Mouse (Mus musculus) c-Kit-negative CD71-positive TER-119-positive erythroid progenitor cells, embryonic 14.5 days (primary cell): ENCODE results near the gene Slirp.

ENCODE experiments used
- DNase-seq: peaks from one replicate; pipeline ENCODE4 v3.0.0-alpha.2; 2013; ENCODE audit warnings: low read depth, low spot score

The Slirp gene

DNA sequence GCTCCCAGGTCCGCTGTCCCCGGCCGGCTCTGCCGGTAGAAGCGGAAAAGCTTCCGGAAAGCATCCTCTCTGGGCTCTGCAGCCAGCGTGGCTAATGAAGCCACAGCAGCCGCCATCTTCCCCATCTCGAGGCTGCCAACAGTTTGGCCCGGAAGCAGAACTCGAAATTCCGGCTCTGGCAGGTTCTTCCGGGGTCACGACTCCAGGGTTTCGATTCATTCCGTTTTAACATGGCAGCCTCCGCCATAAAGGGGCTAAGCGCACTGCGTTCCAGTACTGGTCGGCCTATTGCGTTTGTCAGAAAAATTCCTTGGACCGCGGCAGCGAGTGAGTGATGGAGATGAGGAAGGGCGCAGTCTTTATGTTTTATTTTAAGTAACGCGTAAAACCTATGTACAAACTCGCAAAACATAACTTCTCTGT is at the start of gene Slirp, which contains the start of gene Alkbh1:
Slirp (plus strand) TSS at position 197 of the 423 bp plus-strand sequence.
Alkbh1 (minus strand) TSS at position 318 of the 423 bp plus-strand sequence.
- DNase-seq = peak; percentile 77

DNA sequence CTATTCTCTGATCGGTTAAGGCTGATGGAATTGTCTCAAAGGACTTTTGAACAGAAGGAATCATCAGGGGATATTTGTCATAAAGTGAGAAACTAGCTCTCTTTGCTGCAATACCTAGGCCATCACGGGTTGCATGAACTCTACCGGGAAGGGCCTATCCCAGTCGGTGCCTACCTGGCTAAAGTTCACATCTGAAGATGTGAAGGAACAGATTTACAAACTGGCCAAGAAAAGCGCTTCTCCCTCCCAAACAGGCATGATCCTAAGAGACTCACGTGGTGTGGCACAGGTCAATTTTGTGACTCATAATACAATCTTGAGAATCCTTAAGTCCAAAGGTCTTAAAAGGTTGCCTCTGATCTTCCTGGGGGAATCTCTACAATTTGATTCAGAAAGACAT is 49.4 kb upstream of the Slirp start:
- DNase-seq = no peak

DNA sequence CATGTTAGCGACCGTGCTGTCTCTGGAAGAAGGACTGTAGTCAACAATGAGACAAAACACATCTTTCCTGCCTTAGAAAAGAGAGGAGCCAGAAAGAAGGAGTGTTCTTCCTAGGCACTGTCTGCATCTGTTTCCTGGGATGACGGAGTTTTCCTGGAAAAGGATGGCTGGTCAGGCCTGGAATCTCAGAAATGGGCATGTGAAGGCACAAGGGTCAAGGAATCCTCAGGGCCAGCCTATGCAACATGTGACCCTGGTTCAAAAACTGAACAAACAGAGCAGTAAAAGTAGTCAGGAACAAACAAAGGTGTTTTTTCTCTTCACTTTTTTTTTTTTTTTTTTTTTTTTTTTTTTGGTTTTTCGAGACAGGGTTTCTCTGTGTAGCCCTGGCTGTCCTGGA is 46.6 kb upstream of the Slirp start:
- no peak for DNase-seq

DNA sequence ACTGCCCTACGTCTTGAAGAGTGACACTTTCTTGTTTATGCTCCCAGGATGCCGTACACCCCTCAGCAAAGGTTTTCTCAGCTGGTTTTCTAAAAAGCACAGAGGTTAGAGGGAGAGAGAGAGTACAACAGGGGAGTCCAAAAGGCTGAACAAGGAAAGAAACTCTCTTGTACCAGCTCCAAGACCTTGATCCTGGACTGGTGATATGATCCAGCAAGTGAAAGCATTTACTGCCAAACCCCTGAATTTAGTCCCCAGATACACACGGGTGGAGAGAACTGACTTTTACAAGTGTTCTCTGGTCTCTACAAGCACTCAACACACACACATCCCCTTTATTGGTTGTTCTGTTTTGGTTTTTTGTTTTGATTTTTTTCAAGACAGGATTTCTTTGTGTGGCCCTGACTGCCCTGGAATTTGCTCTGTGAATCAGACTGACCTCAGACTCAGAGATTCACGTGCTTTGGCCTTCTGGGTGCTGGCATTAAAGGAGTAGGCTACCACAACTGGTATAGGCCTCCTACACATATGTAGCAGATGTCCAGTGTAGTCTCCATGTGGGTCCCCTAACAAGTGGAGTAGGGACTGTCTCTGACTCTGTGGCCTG is 45.8 kb upstream of the Slirp start:
- DNase-seq = no peak

DNA sequence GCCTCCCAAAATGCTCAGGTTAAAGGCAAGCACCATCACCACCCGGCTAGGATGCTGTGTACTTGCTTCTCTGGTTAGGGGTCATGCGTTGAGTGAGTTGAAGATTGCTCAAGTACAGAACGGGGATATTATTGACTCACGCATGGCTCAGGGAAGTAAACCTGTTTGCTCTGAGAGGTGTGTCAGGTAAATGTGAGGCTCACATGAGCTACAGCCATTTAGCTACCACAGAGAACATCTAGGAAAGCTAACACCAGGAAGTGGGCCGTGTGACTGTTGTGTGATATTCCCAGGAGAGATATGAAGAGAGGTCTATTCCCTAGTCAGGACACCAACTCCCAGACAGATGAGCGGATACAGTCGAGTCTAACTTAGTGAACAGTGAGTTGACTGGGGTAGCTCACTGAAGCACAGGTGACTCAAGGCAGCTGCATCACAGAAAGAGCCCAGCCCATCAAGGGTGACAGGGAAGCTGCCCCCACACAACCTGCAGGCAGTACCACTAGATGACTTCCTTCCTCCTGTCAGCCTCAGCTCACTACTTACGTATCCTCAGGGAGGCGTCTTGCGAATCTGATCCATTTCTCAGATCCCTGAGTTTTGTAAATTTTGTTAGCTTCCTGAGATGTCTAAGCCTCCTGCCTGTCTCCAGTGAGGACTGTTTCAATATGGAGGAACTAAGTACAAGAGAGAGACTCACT is 44.4 kb upstream of the Slirp start:
- no peak for DNase-seq

DNA sequence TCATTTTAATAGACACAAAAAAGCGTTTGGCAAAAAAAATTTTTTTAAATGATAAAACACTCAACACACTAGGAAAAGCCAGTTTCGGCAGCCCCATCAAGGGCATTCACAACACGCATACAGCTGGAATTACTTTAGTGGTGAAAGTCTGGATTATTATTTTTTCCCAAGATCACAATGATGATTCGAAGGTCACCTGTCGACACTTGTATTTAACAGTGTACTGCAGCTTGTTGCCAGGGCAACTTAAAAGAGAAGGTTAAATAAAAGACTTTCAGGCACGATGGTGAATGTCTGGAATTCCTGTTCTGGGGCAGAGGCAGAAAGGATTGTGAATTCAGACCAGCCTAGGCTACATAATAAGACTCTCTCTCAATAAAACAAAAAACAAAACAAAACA is 41.8 kb upstream of the Slirp start:
- DNase-seq = no peak

DNA sequence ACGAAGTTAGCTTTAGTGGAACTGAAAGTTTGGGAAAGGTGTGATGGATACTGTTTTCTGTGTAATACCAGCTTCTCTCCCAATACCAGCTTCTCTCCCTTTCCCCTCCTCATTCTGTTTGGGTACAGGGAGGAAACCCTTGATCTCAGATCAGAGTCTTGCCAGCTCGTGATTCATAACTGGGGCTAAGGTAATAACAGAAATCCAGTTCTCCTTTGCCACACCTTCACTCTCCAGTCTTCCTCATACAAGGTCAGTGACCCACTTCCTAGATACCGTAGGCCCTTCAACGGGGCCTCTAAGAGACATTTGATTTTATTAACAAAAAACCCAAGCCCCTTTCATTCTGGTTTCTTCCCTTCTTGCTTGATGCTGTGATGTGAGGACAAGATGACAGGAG is 38.5 kb upstream of the Slirp start:
- DNase-seq = no peak

DNA sequence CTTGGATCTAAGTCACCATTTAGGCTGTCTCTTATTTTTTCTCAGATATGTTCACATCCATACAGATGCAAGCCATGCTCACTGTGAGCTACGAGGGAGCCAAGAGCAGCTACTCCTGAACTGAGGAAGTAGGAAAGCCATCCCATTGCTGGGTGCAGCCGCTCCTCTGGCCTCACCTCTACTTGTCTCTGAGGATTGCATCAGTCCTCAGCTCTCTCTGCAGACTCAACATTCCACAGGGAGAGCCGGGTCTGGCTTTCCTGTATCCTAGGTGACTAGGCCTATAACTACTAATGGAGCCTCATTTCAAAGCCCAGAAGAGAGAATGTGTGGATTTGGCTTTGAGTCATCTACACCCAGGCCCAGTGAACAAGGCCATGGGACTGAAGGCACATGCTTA is 38.0 kb upstream of the Slirp start:
- DNase-seq = no peak

DNA sequence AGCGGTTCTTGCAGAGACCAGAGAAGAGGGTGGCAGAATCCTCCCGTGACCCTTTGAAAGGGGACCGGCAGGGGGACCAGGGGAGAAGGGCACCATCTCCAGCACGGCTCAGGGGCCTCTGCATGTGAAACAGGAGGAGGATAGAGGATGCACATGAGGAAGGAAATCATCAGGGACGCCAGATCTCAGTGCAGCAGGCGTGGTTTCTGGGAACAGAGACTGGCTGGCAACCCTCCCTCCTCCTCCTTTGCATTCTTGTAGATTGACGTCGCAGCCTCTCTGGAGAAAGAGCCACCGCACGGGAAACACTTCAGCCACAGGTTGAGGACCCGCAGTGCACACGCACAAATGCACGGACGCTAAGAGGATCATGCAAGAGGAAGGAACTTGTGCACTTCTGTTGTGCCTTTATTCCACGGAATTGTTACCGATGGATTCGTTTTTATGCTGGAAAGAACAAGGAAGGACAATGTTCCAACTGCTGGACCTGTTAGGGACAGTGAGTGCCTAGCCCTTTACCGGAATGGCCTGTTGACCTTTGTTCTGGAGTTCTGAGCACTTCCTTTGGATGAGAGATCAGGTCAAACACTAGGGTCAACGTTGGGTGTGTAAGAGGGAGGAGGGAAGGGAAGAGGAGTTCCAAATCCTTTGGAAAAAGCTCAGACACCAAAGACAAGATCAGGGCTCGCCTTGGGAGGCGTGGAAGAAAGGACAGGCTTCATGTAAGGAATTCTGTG is 35.7 kb upstream of the Slirp start:
- no peak for DNase-seq

DNA sequence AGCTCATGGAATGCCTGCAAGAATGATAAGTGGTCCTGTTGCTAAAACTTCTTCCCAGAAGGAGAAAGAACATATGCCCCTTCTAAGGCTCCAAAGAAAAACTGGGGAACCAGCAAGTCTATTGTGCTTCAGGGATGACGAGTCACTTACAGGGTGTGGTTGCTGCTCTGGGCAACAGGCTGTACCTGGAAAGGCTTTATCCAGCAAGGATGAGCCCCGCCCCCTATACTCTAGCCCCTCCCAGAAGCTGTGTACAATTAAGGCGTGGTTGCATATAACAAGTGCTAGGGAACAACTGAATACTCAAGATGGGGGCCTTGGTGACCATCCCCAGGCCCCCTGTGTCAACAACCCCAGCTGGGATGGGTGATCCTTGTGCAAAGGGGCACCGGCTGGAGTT is 34.6 kb upstream of the Slirp start:
- no peak for DNase-seq

DNA sequence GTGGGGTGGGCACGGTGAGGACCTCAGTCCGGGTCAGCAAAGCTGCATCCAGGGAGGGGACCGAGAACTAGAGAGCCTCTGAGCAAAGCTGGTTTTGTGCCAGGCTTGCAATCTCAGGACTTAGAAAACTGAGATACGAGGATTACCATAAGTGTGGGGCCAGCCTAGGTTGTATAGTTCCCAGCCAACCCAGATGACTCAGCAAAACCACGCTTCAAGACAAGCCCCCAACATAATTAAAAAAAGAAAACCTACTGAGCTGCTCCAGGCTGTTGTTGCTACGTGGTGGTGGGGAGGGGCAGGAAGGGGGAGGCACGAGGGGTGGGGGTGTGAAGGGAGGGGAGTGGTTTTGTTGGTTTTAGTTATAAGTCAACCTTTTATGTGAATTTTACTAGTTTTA is 32.7 kb upstream of the Slirp start:
- DNase-seq = no peak

DNA sequence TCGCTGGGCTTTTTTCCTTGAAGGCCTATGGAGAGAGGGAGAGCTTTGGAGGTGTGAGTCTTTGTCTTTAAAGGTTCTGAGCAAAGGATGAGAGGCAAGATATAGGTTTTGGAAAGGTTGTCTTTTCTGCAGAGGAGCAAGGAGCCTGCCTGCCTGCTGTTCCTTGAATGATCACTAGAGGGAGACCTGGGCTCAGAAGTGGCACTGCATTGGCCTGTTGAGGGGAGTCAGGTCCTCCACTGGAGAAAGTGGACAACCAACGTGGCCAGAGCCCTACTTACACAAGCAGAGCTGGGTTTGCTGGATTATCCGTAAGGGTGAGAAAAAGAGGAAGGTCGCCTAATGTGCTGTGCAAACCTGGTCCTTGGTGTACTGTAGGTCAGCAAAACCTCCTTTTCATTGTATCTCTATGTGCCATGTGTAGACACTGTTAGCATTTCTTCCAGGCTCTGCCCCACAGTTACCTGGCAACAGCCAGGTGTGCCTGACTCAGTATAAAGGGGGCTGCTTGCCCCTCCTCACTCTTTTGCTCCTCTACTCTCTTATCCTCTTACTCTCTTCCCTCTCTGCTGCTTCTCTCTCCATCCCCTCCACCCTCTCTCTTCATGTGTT is 30.4 kb upstream of the Slirp start:
- DNase-seq = peak; percentile 16

DNA sequence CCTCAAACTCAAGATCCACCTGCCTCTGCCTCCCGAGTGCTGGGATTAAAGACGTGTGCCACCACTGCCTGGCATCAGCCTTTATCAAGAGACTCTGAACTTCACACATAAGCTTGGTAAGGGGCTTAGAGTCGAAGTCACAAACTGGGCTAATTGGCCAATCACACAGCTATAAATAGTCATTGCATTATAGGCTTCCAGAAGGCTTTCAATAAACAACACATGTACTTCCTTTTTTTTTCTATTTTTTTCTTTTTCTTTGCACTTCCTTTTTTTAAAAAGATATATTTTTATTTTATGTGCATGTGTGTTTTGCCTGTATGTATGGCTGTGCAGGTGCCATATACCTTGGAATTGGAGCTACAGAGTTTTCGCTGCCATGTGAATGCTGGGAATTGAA is 28.3 kb upstream of the Slirp start:
- DNase-seq = no peak

DNA sequence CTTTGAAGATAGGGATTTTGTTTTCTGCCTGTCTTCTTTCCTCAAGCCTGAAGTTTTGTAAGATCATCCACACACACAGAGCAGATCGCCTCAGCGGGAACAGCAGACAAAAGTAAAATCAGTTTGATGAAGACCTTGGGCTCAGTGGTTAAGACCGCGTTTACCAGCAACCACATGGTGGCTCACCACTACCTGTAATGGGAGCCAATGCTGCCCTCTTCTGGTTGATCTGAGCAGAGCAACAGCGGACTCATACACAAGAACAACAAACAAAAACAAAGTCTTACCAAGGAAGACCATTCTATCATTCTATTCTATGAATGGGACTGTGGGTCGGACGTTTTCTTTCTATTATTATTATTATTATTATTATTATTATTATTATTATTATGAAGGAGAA is 27.0 kb upstream of the Slirp start:
- DNase-seq = peak; percentile 49

DNA sequence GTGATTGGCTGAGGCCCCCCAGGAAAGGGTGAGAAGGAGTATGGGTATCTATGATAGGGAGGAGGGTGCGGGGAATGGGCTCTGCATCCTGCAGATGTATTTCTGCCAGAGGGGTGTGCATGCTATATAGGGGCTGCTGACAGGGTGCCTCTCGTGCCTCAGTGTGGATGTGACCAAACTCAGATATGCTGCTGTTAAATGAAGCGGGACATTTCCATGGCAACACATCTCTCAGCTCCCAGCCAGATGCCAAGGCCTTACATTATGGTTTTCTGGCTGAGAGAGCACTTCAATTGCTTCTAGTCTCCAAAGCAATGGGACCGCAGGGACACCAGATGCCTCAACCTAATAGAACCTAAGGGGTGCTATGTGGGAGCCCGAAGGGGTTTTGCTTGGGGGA is 24.8 kb upstream of the Slirp start:
- no peak for DNase-seq

DNA sequence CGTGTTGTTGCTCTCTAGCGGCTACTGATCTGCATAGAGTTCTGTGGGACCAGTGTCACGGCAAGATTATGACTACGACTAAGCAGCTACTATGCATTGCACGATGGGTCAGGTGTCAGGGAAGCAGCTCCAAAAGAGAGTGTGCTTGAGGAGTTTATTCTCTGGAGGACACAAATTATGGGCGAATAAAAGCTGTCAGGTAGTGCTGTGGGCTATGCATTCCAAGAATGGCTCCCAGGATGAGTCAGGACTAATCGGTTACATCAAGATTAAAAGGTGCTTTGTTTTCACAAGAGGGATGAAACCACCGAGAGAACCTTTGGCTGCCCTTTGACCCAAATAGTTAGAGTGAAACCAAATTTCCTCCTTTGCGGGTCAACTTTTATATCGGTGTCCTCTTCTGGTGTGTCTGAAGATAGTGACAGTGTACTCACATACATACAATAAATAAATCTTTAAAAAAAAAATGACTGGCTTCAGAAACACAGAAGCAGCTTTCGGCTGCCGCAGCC is 23.7 kb upstream of the Slirp start:
- DNase-seq = no peak

DNA sequence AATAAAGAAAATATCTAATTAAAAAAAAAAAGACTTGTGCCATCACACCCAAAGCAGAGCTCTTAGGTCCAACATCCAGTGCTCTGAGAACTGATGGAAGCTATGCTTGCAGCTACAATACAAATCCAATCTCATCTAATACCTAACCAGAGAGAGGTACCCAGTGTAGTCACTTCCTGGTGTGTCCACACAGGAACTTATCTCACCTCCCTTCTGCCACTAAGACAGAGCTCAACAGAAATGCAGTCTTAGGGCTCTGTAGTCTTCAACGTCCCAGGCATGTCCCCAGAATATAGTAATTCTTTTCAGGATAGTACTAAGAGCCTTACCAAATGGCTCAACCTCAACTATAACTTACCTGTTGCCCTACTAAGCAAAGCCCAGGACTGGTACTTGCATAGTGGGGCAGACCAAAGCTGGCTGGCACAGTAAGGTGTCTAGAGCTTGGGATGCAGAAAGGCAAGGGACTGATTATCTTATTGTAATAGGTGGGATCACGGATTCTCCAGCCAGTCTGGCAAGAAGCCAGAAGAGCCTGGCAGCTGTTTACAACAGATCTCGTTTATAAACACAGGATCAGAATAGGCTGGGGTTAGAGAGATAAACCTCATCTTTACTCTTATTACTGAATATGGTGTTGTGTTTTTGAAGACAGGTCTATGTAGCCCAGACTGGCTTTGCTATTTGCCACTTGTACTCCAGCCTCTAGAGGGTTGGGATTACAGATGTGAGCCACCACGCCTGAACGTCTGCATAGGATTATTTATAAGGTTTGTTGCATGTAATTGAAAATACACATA is 21.8 kb upstream of the Slirp start:
- DNase-seq = no peak

DNA sequence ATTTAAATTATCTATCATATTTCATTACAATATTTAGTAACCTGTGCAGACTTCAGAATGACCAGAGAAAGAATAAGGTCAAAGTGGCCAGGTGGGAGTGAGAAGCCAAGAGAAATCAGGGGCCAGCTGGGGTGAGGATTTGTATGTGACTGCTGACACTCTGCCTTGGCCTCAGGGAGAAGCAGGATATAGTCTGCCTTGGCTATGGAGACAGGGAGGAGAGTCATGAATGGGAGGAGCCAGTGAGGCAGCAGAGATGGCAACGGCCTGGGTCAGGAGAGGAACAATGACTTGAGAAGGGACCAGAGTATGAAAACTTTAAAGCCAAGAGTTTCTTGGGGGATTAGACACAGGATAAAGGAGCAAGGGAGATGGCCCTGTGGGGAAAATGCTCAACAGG is 20.0 kb upstream of the Slirp start:
- DNase-seq = no peak

DNA sequence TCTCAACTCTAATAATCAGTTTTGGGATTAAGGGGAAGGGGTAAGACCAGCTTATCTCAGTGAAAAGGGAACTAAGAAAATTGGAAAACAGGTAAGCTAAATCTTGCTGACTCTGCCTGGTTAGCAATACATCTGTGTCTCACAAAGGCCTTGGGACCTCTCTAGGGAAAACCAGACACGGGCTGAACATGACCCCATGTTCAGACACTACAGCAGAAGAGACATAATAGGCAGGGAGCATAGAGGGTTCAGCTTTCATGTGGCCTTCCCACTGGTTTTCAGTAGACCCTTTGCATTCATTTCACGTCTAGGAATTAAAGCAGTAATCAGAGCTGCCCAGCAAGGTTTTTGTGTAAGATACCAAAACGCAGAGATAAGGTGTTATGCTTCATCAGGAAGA is 19.2 kb upstream of the Slirp start:
- no peak for DNase-seq

DNA sequence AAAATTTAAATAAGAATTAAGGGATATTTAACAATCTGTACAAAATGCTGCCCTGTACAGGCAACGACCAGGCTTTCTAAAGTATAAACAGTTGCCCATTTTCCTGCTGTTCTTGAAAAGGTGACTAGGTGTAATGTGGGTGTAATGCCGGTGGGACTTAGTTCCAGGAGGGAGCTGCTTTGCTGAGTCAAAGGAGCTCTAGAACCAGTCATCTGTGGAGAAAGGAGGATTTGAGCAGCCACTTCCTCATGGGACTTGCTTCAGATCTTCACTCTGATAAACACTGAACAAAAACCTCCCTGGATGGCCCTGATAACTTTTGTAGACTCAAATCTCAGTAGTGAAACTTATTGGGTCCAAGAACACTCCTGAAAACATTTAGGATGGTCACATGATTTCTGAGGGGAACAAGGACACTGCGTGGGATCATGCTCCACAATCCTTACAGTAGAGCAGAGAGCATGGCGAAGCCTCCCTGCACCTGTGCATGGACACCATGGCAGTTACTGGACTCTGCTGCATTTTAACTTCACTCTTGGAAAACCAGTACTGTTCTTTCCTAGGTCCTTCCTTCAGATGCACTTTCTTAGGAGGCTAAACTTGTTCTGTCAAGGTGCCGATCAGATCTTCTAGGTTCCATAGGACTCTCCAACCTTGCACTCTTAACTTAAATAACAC is 17.2 kb upstream of the Slirp start:
- DNase-seq = no peak

DNA sequence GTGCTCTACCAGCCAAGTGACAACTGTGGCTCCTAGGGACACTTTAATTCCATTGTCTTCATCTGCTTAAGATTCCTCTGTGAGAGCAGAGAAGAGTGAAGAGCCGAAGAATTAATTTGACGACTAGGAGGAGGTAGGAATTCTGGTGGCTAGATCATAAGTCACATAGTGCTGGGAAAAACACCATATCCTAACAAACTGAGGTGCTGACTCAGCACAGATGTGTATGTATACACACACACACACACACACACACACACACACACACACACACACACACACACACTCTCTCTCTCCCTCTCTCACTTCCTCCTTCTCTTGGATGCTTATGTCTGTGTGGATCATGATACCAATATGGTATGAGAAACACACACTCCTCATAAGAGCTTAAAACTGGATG is 15.4 kb upstream of the Slirp start:
- no peak for DNase-seq
